Mouse (Mus musculus): Measurements from ENCODE around the gene Zfp729a.
"Not testable (repeated sequence)": the region's sequence is repeated elsewhere in the genome, so short reads cannot be mapped to it uniquely, and the experiment has no call there.

Gene Zfp729a

GRCm38 (mm10) chr13:67637294-67638007, at the start of gene Zfp729a, which contains the start of gene Gm49345:
Zfp729a (minus strand) TSS chr13:67637791.
Gm49345 (minus strand) TSS chr13:67637769.
- peak; percentile 86 for DNase-seq (ENCODE audit: inconsistent ontology term)

GRCm38 (mm10) chr13:67686971-67687370, 49.4 kb upstream of the Zfp729a start, which contains the start of gene Zfp738:
Zfp738 (minus strand) TSS chr13:67687071.
- DNase-seq (ENCODE audit: inconsistent ontology term), result no peak

GRCm38 (mm10) chr13:67683841-67684240, 46.2 kb upstream of the Zfp729a start:
- DNase-seq (ENCODE audit: inconsistent ontology term), result not testable (repeated sequence)

- peak; percentile 83 for DNase-seq (ENCODE audit: inconsistent ontology term)
These were observed 45.6 kb upstream of the Zfp729a start for GRCm38 (mm10) chr13:67682959-67683735.

GRCm38 (mm10) chr13:67674902-67675301, 37.3 kb upstream of the Zfp729a start:
- no peak for DNase-seq (ENCODE audit: inconsistent ontology term)

GRCm38 (mm10) chr13:67652496-67652895, 14.9 kb upstream of the Zfp729a start:
- no peak for DNase-seq (ENCODE audit: inconsistent ontology term)

- DNase-seq (ENCODE audit: inconsistent ontology term), result no peak
These were observed 27.5 kb downstream of the Zfp729a start for GRCm38 (mm10) chr13:67610108-67610507.

- peak; percentile 90 for DNase-seq (ENCODE audit: inconsistent ontology term)
These were observed 28.3 kb downstream of the Zfp729a start, which contains the start of gene Zfp729b for GRCm38 (mm10) chr13:67609066-67609876. Zfp729b (minus strand) TSS chr13:67609707.

- DNase-seq (ENCODE audit: inconsistent ontology term), result peak; percentile 88
These were observed 64.9 kb downstream of the Zfp729a start for GRCm38 (mm10) chr13:67572591-67573189.

All from Muller cell, postnatal 12 days (primary cell).